In the genomic region with DNA sequence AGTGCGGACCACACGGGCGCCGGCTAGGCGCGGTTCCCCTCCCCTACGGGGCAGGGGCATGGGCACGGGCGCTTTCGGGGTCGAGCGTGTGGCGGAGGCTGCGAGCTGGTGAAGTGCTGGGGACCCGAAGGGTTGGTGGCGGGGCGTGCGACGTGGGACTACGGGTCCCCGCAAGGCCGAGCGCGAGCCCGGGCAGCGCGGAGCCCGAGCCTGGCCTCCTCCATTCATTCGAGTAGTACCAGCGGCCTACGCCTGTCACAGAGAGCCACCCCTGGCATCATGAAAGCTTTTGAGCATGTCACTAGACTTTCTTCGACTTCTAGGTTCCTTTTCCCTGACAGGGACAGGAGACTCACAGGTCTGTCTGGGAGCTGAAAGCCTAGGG, we compare ENCODE assay signal across 8 mouse cellular contexts. TPM values are rescaled to one million over a fixed set of nuclear protein-coding genes. Genes with fewer than 3 reads are reported as not detected.
DNase-seq lines count a peak whose midpoint lies in the region; ATAC-seq lines count a peak whose summit lies in the region.

TSS of gene Mroh8 (minus strand) at position 134 of the 385 bp plus-strand sequence.

- H3K27me3 ChIP-seq in neural tube, embryonic 11.5 days (ENCODE audit: control insufficient read depth, insufficient read depth, low read length) = no peaks in the 10 kb centered on the region
- no peaks in the 10 kb centered on the region for H3K27me3 ChIP-seq in embryonic facial prominence, embryonic 14.5 days (replicated peaks; ENCODE audit: control insufficient read depth, insufficient read depth, low read length)
- H3K27me3 ChIP-seq in intestine, embryonic 15.5 days (replicated peaks) = no peaks in the 10 kb centered on the region
- no peaks in the 10 kb centered on the region for H3K27me3 ChIP-seq in midbrain, embryonic 12.5 days

- no peaks in the 10 kb centered on the region for H3K9me3 ChIP-seq in neural tube, embryonic 11.5 days (ENCODE audit: control insufficient read depth, low read length)
- H3K9me3 ChIP-seq in embryonic facial prominence, embryonic 14.5 days (ENCODE audit: control insufficient read depth, low read length) = no peaks in the 10 kb centered on the region
- H3K9me3 ChIP-seq in intestine, embryonic 15.5 days = no peaks in the 10 kb centered on the region
- no peaks in the 10 kb centered on the region for H3K9me3 ChIP-seq in midbrain, embryonic 12.5 days

- DNase-seq in cerebellum, adult 11 months = peak; percentile 61
- DNase-seq in cerebellum, adult 11-12 months = no peak
- DNase-seq in neural tube, embryonic 11.5 days (ENCODE audit: low spot score) = peak; percentile 78
- DNase-seq in neural tube, embryonic 10.5 days (ENCODE audit: extremely low spot score, low spot score) = no peak
- DNase-seq in embryonic facial prominence, embryonic 14.5 days (ENCODE audit: low spot score) = peak; percentile 65

- peak within 1 kb of the TSS; percentile 80 for H3K4me3 ChIP-seq in neural tube, embryonic 11.5 days (ENCODE audit: low read depth, low read length)
- H3K4me3 ChIP-seq in embryonic facial prominence, embryonic 14.5 days (ENCODE audit: low read depth, low read length) = peak within 1 kb of the TSS; percentile 88
- peak within 1 kb of the TSS; percentile 98 for H3K4me3 ChIP-seq in intestine, embryonic 15.5 days (replicated peaks)
- peak within 1 kb of the TSS; percentile 91 for H3K4me3 ChIP-seq in midbrain, embryonic 12.5 days

- peak within 1 kb of the TSS; percentile 87 for H3K27ac ChIP-seq in neural tube, embryonic 11.5 days (ENCODE audit: low read depth, low read length)
- peak within 1 kb of the TSS; percentile 93 for H3K27ac ChIP-seq in embryonic facial prominence, embryonic 14.5 days (replicated peaks; ENCODE audit: low read depth, low read length)
- H3K27ac ChIP-seq in intestine, embryonic 15.5 days = peak within 1 kb of the TSS; percentile 92
- H3K27ac ChIP-seq in midbrain, embryonic 12.5 days (replicated peaks) = peak within 1 kb of the TSS; percentile 92

- peaks cover 2% of the 10 kb centered on the region for H3K36me3 ChIP-seq in neural tube, embryonic 11.5 days (ENCODE audit: control insufficient read depth, insufficient read depth, low read length)
- H3K36me3 ChIP-seq in embryonic facial prominence, embryonic 14.5 days (ENCODE audit: control insufficient read depth, insufficient read depth, low read length) = peaks cover 25% of the 10 kb centered on the region
- peaks cover 8% of the 10 kb centered on the region; the same call in 1 of the 2 replicates for H3K36me3 ChIP-seq in intestine, embryonic 15.5 days
- H3K36me3 ChIP-seq in midbrain, embryonic 12.5 days = peaks cover 23% of the 10 kb centered on the region

- peak within 1 kb of the TSS; percentile 73 for H3K9ac ChIP-seq in neural tube, embryonic 11.5 days (ENCODE audit: low read length)
- peak within 1 kb of the TSS; percentile 95 for H3K9ac ChIP-seq in embryonic facial prominence, embryonic 14.5 days (ENCODE audit: low read depth, low read length)
- H3K9ac ChIP-seq in intestine, embryonic 15.5 days = peak within 1 kb of the TSS; percentile 97
- peak within 1 kb of the TSS; percentile 77 for H3K9ac ChIP-seq in midbrain, embryonic 12.5 days (replicated peaks)

- 0% methylated on average over 27 of the region's 32 CpGs for WGBS in neural tube, embryonic 11.5 days
- WGBS in embryonic facial prominence, embryonic 14.5 days = 0% methylated on average over 25 of the region's 32 CpGs
- WGBS in intestine, embryonic 15.5 days = under 1% methylated on average over 32 of the region's 32 CpGs
- WGBS in midbrain, embryonic 12.5 days = under 1% methylated on average over 31 of the region's 32 CpGs

- ATAC-seq in neural tube, embryonic 11.5 days (ENCODE audit: insufficient read depth, low FRiP score, low TSS enrichment) = peak; percentile 77
- peak; percentile 75 for ATAC-seq in embryonic facial prominence, embryonic 14.5 days (ENCODE audit: low read depth)
- ATAC-seq in intestine, embryonic 15.5 days = peak; percentile 64
- no peak for ATAC-seq in midbrain, embryonic 12.5 days (ENCODE audit: low FRiP score, low read depth)
- no peak for ATAC-seq in monocyte, adult 5-6 weeks (replicated peaks; ENCODE audit: insufficient number of reproducible peaks, low FRiP score, low TSS enrichment, poor library complexity, severe bottlenecking)

- peaks cover 9% of the 10 kb centered on the region for H3K4me1 ChIP-seq in neural tube, embryonic 11.5 days (ENCODE audit: control insufficient read depth, insufficient read depth, low read length)
- peaks cover 16% of the 10 kb centered on the region for H3K4me1 ChIP-seq in embryonic facial prominence, embryonic 14.5 days (ENCODE audit: control insufficient read depth, insufficient read depth, low read length)
- peaks cover 16% of the 10 kb centered on the region for H3K4me1 ChIP-seq in intestine, embryonic 15.5 days (replicated peaks)
- peaks cover 22% of the 10 kb centered on the region for H3K4me1 ChIP-seq in midbrain, embryonic 12.5 days

- H3K4me2 ChIP-seq in neural tube, embryonic 11.5 days (ENCODE audit: low read depth) = peak within 1 kb of the TSS; percentile 65
- H3K4me2 ChIP-seq in embryonic facial prominence, embryonic 14.5 days (ENCODE audit: low read depth, low read length) = peak within 1 kb of the TSS; percentile 81
- H3K4me2 ChIP-seq in intestine, embryonic 15.5 days (replicated peaks) = peak within 1 kb of the TSS; percentile 67
- H3K4me2 ChIP-seq in midbrain, embryonic 12.5 days (replicated peaks) = peak within 1 kb of the TSS; percentile 74

RNA-seq across cellular contexts. Expression of gene Mroh8, which starts in this region (rescaled TPM):
- polyA plus RNA-seq in neural tube, embryonic 11.5 days (2014; fragmentation: Nextera tagmentation; extraction: Ambion mirVana) = 0.73 and 0.95 TPM in 2 replicates
- 0.12 and 0.29 TPM in 2 replicates for polyA plus RNA-seq in embryonic facial prominence, embryonic 14.5 days (2014; fragmentation: Nextera tagmentation; extraction: Ambion mirVana)
- polyA plus RNA-seq in intestine, embryonic 15.5 days (2015; fragmentation: Nextera tagmentation; extraction: Ambion mirVana) = 0.55 and 0.62 TPM in 2 replicates
- 0.42 and 0.72 TPM in 2 replicates for polyA plus RNA-seq in midbrain, embryonic 12.5 days (2016; fragmentation: Nextera tagmentation; extraction: Ambion mirVana)
- total RNA-seq in monocyte, adult 5-6 weeks (2017) = not detected in 3 replicates

Comparison
In these comparisons a context has a peak if more than half of its experiments do, and no peak if none do; other contexts are left out.
1. Peak in DNase-seq, ATAC-seq, H3K4me3 ChIP-seq, H3K27ac ChIP-seq, H3K9ac ChIP-seq and H3K4me2 ChIP-seq in neural tube, embryonic 11.5 days; RNA of the gene not detected or under 1 TPM.
2. Peak in DNase-seq, ATAC-seq, H3K4me3 ChIP-seq, H3K27ac ChIP-seq, H3K9ac ChIP-seq and H3K4me2 ChIP-seq in embryonic facial prominence, embryonic 14.5 days; RNA of the gene not detected or under 1 TPM.
3. Peak in ATAC-seq, H3K4me3 ChIP-seq, H3K27ac ChIP-seq, H3K9ac ChIP-seq and H3K4me2 ChIP-seq in intestine, embryonic 15.5 days; RNA of the gene not detected or under 1 TPM.